7 mouse cellular contexts compared by ENCODE assay signal in genomic region chr7:16874756-16875309, GRCm38 (mm10). TPM values are rescaled to one million over a fixed set of nuclear protein-coding genes. Genes with fewer than 3 reads are reported as not detected.
DNase-seq lines count a peak whose midpoint lies in the region; ATAC-seq lines count a peak whose summit lies in the region.

No protein-coding gene starts in this region.

- H3K4me1 ChIP-seq in intestine, embryonic 16.5 days (ENCODE audit: control insufficient read depth, insufficient read depth, low read length): peaks cover 13% of the 10 kb centered on the region
- H3K4me1 ChIP-seq in midbrain, embryonic 11.5 days (ENCODE audit: control insufficient read depth, insufficient read depth, low read length): peaks cover 19% of the 10 kb centered on the region

- H3K4me2 ChIP-seq in intestine, embryonic 16.5 days (ENCODE audit: low read depth, low read length): peak overlapping the region; percentile 70
- peak overlapping the region; percentile 75 for H3K4me2 ChIP-seq in midbrain, embryonic 11.5 days

- peak overlapping the region; percentile 72; the same call in 1 of the 2 replicates for H3K9ac ChIP-seq in intestine, embryonic 16.5 days (ENCODE audit: low read depth, low read length)
- H3K9ac ChIP-seq in midbrain, embryonic 11.5 days (ENCODE audit: low read length): no peak overlapping the region; the same call in 1 of the 2 replicates

- WGBS in intestine, embryonic 16.5 days: under 1% methylated on average over 33 of the region's 33 CpGs
- WGBS in midbrain, embryonic 11.5 days: under 1% methylated on average over 33 of the region's 33 CpGs

- peak overlapping the region; percentile 91 for H3K27ac ChIP-seq in intestine, embryonic 16.5 days (ENCODE audit: low read length)
- H3K27ac ChIP-seq in midbrain, embryonic 11.5 days (ENCODE audit: low read depth, low read length): peak overlapping the region; percentile 57

- intact Hi-C loops in left cerebral cortex, postnatal 36 days (cut with DNase I): loop anchor here (2.0 kb wide), 1 partner anchor 16 kb away; the partner anchor contains the start of gene Gng8

- no peaks in the 10 kb centered on the region for H3K36me3 ChIP-seq in intestine, embryonic 16.5 days (ENCODE audit: control insufficient read depth, insufficient read depth, low read length)
- no peaks in the 10 kb centered on the region for H3K36me3 ChIP-seq in midbrain, embryonic 11.5 days (ENCODE audit: control insufficient read depth, insufficient read depth, low read length)

- peak overlapping the region; percentile 61 for H3K4me3 ChIP-seq in intestine, embryonic 16.5 days (ENCODE audit: low read length)
- peak overlapping the region; percentile 50 for H3K4me3 ChIP-seq in midbrain, embryonic 11.5 days (ENCODE audit: low read depth, low read length)

- no peaks in the 10 kb centered on the region for H3K27me3 ChIP-seq in intestine, embryonic 16.5 days (replicated peaks; ENCODE audit: control insufficient read depth, insufficient read depth, low read length)
- H3K27me3 ChIP-seq in midbrain, embryonic 11.5 days (ENCODE audit: control insufficient read depth, insufficient read depth, low read length): no peaks in the 10 kb centered on the region

- no peaks in the 10 kb centered on the region for H3K9me3 ChIP-seq in intestine, embryonic 16.5 days (ENCODE audit: control insufficient read depth, low read length)
- no peaks in the 10 kb centered on the region for H3K9me3 ChIP-seq in midbrain, embryonic 11.5 days (ENCODE audit: control insufficient read depth, low read length)

- peak; percentile 96 for ATAC-seq in intestine, embryonic 16.5 days
- ATAC-seq in midbrain, embryonic 11.5 days (ENCODE audit: low FRiP score): peak; percentile 95

- DNase-seq in adrenal gland, adult 8-10 months: peak; percentile 100
- DNase-seq in embryo, embryonic 9.5 days (ENCODE audit: extremely low spot score): peak; percentile 100
- peak; percentile 95 to 98 for DNase-seq in gastrocnemius, postnatal 4 days (ENCODE audit: low spot score in 2 of 2)
- peak; percentile 100 for DNase-seq in left cerebral cortex, postnatal 36 days (ENCODE audit: low spot score in 2 of 2)
- DNase-seq in midbrain, embryonic 11.5 days (ENCODE audit: low spot score, missing footprints): peak; percentile 100
- DNase-seq in skeletal muscle tissue, adult 2 months (ENCODE audit: low read depth, low spot score): peak; percentile 100

RNA-seq across cellular contexts. Expression of gene Dact3, which starts 0.3 kb away (rescaled TPM):
- 1 to 10 TPM; 4.2 to 5.9 (median 4.6) TPM for total RNA-seq in adrenal gland, adult 8-10 months (2022)
- 10 to 100 TPM; 17.8 to 19.0 TPM for total RNA-seq in gastrocnemius, postnatal 4 days (2021)
- polyA plus RNA-seq in intestine, embryonic 16.5 days (2015; fragmentation: Nextera tagmentation; extraction: Ambion mirVana): 1.6 and 1.7 TPM in 2 replicates
- total RNA-seq in left cerebral cortex, postnatal 36 days (2021): 100 to 1,000 TPM; 179 to 210 TPM
- polyA plus RNA-seq in midbrain, embryonic 11.5 days (2014; fragmentation: Nextera tagmentation; extraction: Ambion mirVana): 4.8 and 5.3 TPM in 2 replicates

RNA-seq across cellular contexts. Expression of gene Gng8, which starts 16.8 kb away (rescaled TPM):
- total RNA-seq in adrenal gland, adult 8-10 months (2022): 1 to 10 TPM in 1 of 4 experiments, under 1 TPM in 1, not detected in 2; 1.00 to 1.0 TPM
- total RNA-seq in gastrocnemius, postnatal 4 days (2021): 1 to 10 TPM; 2.6 TPM
- 7.8 and 9.2 TPM in 2 replicates for polyA plus RNA-seq in intestine, embryonic 16.5 days (2015; fragmentation: Nextera tagmentation; extraction: Ambion mirVana)
- total RNA-seq in left cerebral cortex, postnatal 36 days (2021): 1 to 10 TPM; 2.8 to 4.0 TPM
- polyA plus RNA-seq in midbrain, embryonic 11.5 days (2014; fragmentation: Nextera tagmentation; extraction: Ambion mirVana): 9.7 and 10.2 TPM in 2 replicates

RNA-seq across cellular contexts. Expression of gene Ptgir, which starts 31.5 kb away (rescaled TPM):
- total RNA-seq in adrenal gland, adult 8-10 months (2022): 1 to 10 TPM; 2.4 to 3.3 (median 2.6) TPM
- 1 to 10 TPM; 2.6 to 3.3 TPM for total RNA-seq in gastrocnemius, postnatal 4 days (2021)
- 2.5 and 3.2 TPM in 2 replicates for polyA plus RNA-seq in intestine, embryonic 16.5 days (2015; fragmentation: Nextera tagmentation; extraction: Ambion mirVana)
- under 1 TPM in 1 of 2 experiments, not detected in 1; 0.10 TPM for total RNA-seq in left cerebral cortex, postnatal 36 days (2021)
- 0.94 and 1.2 TPM in 2 replicates for polyA plus RNA-seq in midbrain, embryonic 11.5 days (2014; fragmentation: Nextera tagmentation; extraction: Ambion mirVana)

RNA-seq across cellular contexts. Expression of gene Prkd2, which starts 32.1 kb away (rescaled TPM):
- 10 to 100 TPM; 17.0 to 27.1 (median 20.9) TPM for total RNA-seq in adrenal gland, adult 8-10 months (2022)
- total RNA-seq in gastrocnemius, postnatal 4 days (2021): 10 to 100 TPM; 16.8 to 17.4 TPM
- polyA plus RNA-seq in intestine, embryonic 16.5 days (2015; fragmentation: Nextera tagmentation; extraction: Ambion mirVana): 10.3 and 11.5 TPM in 2 replicates
- total RNA-seq in left cerebral cortex, postnatal 36 days (2021): 1 to 10 TPM; 3.1 to 7.1 TPM
- 9.2 and 10.3 TPM in 2 replicates for polyA plus RNA-seq in midbrain, embryonic 11.5 days (2014; fragmentation: Nextera tagmentation; extraction: Ambion mirVana)

RNA-seq across cellular contexts. Expression of gene Calm3, which starts 49.1 kb away (rescaled TPM):
- 100 to 1,000 TPM; 278 to 314 (median 294) TPM for total RNA-seq in adrenal gland, adult 8-10 months (2022)
- total RNA-seq in gastrocnemius, postnatal 4 days (2021): 100 to 1,000 TPM; 189 to 234 TPM
- polyA plus RNA-seq in intestine, embryonic 16.5 days (2015; fragmentation: Nextera tagmentation; extraction: Ambion mirVana): 163 and 171 TPM in 2 replicates
- total RNA-seq in left cerebral cortex, postnatal 36 days (2021): 1,000 to 10,000 TPM; 1,705 to 2,029 TPM
- polyA plus RNA-seq in midbrain, embryonic 11.5 days (2014; fragmentation: Nextera tagmentation; extraction: Ambion mirVana): 284 and 295 TPM in 2 replicates

Comparison
In these comparisons a context has a peak if more than half of its experiments do, and no peak if none do; other contexts are left out.
1. Peak in every context shown above with its lines: DNase-seq, ATAC-seq, H3K4me3 ChIP-seq and H3K27ac ChIP-seq.
2. RNA of gene Dact3, which starts 0.3 kb away (total RNA-seq): 179 to 210 TPM in left cerebral cortex, postnatal 36 days; 17.8 to 19.0 TPM in gastrocnemius, postnatal 4 days and 4.2 to 5.9 TPM in adrenal gland, adult 8-10 months; every median in the first group is over 4 times any median in the second.